Mouse (Mus musculus): ENCODE results near the gene Krtdap. TPM values are rescaled to one million over a fixed set of nuclear protein-coding genes. Genes with fewer than 3 reads are reported as not detected.

Gene Krtdap
- polyA plus RNA-seq, 1 experiment from 2014 or later: 12,744 TPM

DNA sequence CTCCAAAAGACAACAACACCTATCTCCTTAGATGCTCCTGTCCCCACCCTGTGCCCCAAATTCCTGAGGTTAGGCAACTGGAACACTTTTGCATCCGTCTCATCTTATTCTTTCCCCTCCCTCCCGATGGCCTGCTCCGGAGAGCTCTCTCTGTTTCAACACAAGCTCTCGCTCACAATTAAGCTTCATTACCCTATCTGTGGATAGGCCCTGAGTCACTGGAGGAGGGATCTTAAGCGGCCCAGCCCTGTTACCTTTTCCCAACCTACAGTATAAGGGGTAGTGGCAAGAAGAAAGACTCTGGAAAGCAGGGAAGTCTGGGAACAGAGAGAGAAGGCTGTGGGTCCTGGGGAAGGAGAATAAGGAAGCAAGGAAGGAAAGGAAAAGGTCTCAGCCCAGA, 24.2 kb upstream of the Krtdap start, which contains the start of gene Dmkn:
Gene Dmkn, plus strand, starts transcription at position 301 of the 400 bp plus-strand sequence.
- no peaks in the 10 kb centered on the region for H3K36me3 ChIP-seq (ENCODE audit: control insufficient read depth, insufficient read depth, low read length)
- no peaks in the 10 kb centered on the region for H3K27me3 ChIP-seq (ENCODE audit: control insufficient read depth, insufficient read depth, low read length)
- H3K9ac ChIP-seq (ENCODE audit: low read length): no peak within 1 kb of the TSS
- 31% methylated on average over 5 of the region's 5 CpGs for WGBS
- no peak within 1 kb of the TSS for H3K4me3 ChIP-seq (ENCODE audit: low read depth, low read length)
- H3K4me1 ChIP-seq (replicated peaks; ENCODE audit: control insufficient read depth, insufficient read depth): no peaks in the 10 kb centered on the region; the same call in 1 of the 2 replicates
- peak; percentile 36 for DNase-seq (ENCODE audit: low spot score)
- H3K9me3 ChIP-seq (ENCODE audit: control insufficient read depth, low read length): no peaks in the 10 kb centered on the region
- H3K27ac ChIP-seq (replicated peaks): peak within 1 kb of the TSS; percentile 56
- H3K4me2 ChIP-seq (replicated peaks; ENCODE audit: low read depth): no peak within 1 kb of the TSS
- ATAC-seq (ENCODE audit: low FRiP score, low TSS enrichment): peak; percentile 56; the same call in 1 of the 2 replicates
- no peak for TF ChIP-seq CTCF (IDR thresholded peaks at IDR 0.05; ENCODE audit: low read depth)
- no peak for TF ChIP-seq EP300 (optimal IDR thresholded peaks at IDR 0.05)

DNA sequence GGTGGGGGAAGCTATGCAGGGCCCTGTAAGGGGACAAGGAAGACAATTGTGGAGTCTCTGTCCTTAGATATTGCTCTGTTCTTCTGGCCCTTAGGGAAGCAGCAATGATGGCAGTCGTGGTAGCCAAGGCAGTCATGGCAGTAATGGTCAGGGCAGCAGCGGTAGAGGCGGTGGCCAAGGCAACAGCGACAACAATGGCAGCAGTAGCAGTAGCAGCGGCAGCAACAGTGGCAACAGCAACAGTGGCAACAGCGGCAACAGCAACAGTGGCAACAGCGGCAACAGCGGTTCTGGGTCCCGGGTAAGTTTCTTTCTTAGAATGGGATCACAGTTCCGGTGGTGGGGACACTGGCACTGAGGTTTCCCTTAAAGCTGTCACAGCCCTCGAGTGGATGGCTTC, 22.5 kb upstream of the Krtdap start:
- no peak overlapping the region for H3K27ac ChIP-seq (replicated peaks)
- ATAC-seq (ENCODE audit: low FRiP score, low TSS enrichment) (no peak), DNase-seq (ENCODE audit: low spot score) (no peak)
- H3K4me1 ChIP-seq (replicated peaks; ENCODE audit: control insufficient read depth, insufficient read depth): no peaks in the 10 kb centered on the region; the same call in 1 of the 2 replicates
- TF ChIP-seq CTCF (IDR thresholded peaks at IDR 0.05; ENCODE audit: low read depth) (no peak), EP300 (optimal IDR thresholded peaks at IDR 0.05) (no peak)
- no peaks in the 10 kb centered on the region for H3K27me3 ChIP-seq (ENCODE audit: control insufficient read depth, insufficient read depth, low read length)
- peak overlapping the region; percentile 2; the same call in 1 of the 2 replicates for H3K4me3 ChIP-seq (ENCODE audit: low read depth, low read length)
- no peaks in the 10 kb centered on the region for H3K9me3 ChIP-seq (ENCODE audit: control insufficient read depth, low read length)
- 47% methylated on average over 11 of the region's 11 CpGs for WGBS
- H3K36me3 ChIP-seq (ENCODE audit: control insufficient read depth, insufficient read depth, low read length): no peaks in the 10 kb centered on the region
- no peak overlapping the region for H3K9ac ChIP-seq (ENCODE audit: low read length)
- 0 out of 2 replicates have a peak overlapping the region, but pooled peaks have one; percentile 8 for H3K4me2 ChIP-seq (replicated peaks; ENCODE audit: low read depth)

DNA sequence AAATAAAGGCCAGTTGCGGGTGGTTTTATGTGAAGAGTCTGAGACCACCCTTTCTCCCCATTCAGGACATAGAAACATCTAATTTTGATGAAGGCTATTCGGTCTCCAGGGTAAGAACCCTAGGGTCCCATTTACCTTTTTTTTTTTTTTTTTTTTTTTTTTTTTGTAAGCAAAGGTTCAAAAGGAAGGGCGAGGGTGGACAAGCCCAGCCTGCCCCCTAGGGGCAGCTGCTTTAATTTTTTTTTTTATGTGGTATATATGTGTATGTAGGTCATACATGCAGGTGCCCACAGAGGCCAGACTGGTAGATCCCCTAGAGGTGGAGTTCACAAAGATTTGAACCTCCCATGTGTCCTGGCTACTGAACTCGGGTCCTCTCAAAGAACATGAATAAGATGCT, 21.3 kb upstream of the Krtdap start:
- DNase-seq (ENCODE audit: low spot score) (no peak), ATAC-seq (ENCODE audit: low FRiP score, low TSS enrichment) (no peak)
- Histone ChIP-seq H3K4me3 (ENCODE audit: low read depth, low read length) (no peak overlapping the region), H3K9me3 (ENCODE audit: control insufficient read depth, low read length) (no peaks in the 10 kb centered on the region), H3K27me3 (ENCODE audit: control insufficient read depth, insufficient read depth, low read length) (no peaks in the 10 kb centered on the region), H3K27ac (replicated peaks) (no peak overlapping the region), H3K9ac (ENCODE audit: low read length) (no peak overlapping the region), H3K36me3 (ENCODE audit: control insufficient read depth, insufficient read depth, low read length) (no peaks in the 10 kb centered on the region), H3K4me1 (replicated peaks; ENCODE audit: control insufficient read depth, insufficient read depth) (no peaks in the 10 kb centered on the region), H3K4me2 (replicated peaks; ENCODE audit: low read depth) (no peak overlapping the region)
- WGBS: 86% methylated on average over 4 of the region's 4 CpGs
- peak; percentile 23 for TF ChIP-seq CTCF (IDR thresholded peaks at IDR 0.05; ENCODE audit: low read depth)
- no peak for TF ChIP-seq EP300 (optimal IDR thresholded peaks at IDR 0.05)

GRCm38 (mm10) chr7:30769236-30769635, 18.5 kb upstream of the Krtdap start:
- H3K4me3 ChIP-seq (ENCODE audit: low read depth, low read length): no peak overlapping the region
- ATAC-seq (ENCODE audit: low FRiP score, low TSS enrichment): peak; percentile 70
- WGBS: 25% methylated on average over 9 of the region's 9 CpGs
- peak overlapping the region; percentile 35; the same call in 1 of the 2 replicates for H3K27ac ChIP-seq (replicated peaks)
- H3K9me3 ChIP-seq (ENCODE audit: control insufficient read depth, low read length): no peaks in the 10 kb centered on the region
- no peak for TF ChIP-seq EP300 (optimal IDR thresholded peaks at IDR 0.05)
- TF ChIP-seq CTCF (IDR thresholded peaks at IDR 0.05; ENCODE audit: low read depth): no peak
- DNase-seq (ENCODE audit: low spot score): peak; percentile 74
- H3K27me3 ChIP-seq (ENCODE audit: control insufficient read depth, insufficient read depth, low read length): no peaks in the 10 kb centered on the region
- no peak overlapping the region for H3K4me2 ChIP-seq (replicated peaks; ENCODE audit: low read depth)
- no peaks in the 10 kb centered on the region for H3K4me1 ChIP-seq (replicated peaks; ENCODE audit: control insufficient read depth, insufficient read depth)
- no peaks in the 10 kb centered on the region for H3K36me3 ChIP-seq (ENCODE audit: control insufficient read depth, insufficient read depth, low read length)
- H3K9ac ChIP-seq (ENCODE audit: low read length): no peak overlapping the region

DNA sequence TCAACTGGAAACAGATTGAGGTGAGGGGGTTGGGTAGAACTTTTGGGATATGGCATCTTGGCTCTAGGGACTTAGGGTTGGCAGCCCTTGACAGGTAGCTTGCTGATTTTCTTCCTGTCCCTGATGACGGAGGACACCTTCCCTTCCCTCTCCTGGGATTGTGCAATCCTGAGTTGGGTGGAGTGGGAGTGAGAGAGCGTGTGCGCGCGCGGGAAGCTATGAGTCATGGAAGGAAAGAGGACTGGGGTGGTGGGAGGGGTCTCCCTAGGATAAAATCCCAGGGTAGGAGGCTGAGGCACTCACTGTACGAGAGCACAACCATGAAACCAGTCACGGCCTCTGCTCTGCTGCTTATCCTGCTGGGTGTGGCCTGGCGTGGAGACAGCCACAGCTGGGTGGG, 11.6 kb upstream of the Krtdap start:
- TF ChIP-seq CTCF (IDR thresholded peaks at IDR 0.05; ENCODE audit: low read depth) (no peak), EP300 (optimal IDR thresholded peaks at IDR 0.05) (no peak)
- peak; percentile 64 for ATAC-seq (ENCODE audit: low FRiP score, low TSS enrichment)
- 49% methylated on average over 9 of the region's 9 CpGs for WGBS

DNA sequence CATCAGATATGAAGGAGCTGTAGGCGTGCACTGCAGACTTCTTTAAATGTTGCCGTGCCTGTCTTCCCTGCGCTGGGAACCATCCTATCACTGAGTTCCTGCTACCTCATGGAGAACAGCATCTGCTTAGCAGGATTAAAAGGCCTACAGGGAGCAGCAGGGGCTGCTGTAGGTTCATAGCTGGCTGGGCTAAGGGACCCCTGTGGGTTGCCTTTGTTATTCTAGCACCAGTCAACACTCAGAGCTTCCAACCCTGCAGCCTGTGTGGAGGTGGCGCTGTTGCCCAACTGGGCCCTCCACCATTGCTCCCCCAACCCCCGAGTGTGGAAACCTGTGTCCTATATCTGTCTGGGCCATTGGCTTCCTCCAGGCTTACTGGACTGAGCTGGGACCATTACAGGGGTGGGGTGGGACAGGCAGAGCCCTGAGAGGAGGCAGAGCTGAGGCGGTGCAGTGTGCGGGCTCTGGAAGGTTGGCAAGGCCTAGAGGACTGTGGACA, 10.6 kb upstream of the Krtdap start:
- DNase-seq (ENCODE audit: low spot score): no peak

More for the DNA sequence above, 11.6 kb upstream of the Krtdap start:
- Histone ChIP-seq H3K27me3 (ENCODE audit: control insufficient read depth, insufficient read depth, low read length) (no peaks in the 10 kb centered on the region), H3K4me1 (replicated peaks; ENCODE audit: control insufficient read depth, insufficient read depth) (no peaks in the 10 kb centered on the region), H3K4me2 (replicated peaks; ENCODE audit: low read depth) (no peak overlapping the region), H3K36me3 (ENCODE audit: control insufficient read depth, insufficient read depth, low read length) (no peaks in the 10 kb centered on the region), H3K9ac (ENCODE audit: low read length) (no peak overlapping the region), H3K9me3 (ENCODE audit: control insufficient read depth, low read length) (no peaks in the 10 kb centered on the region), H3K4me3 (ENCODE audit: low read depth, low read length) (peak overlapping the region; percentile 12), H3K27ac (replicated peaks) (peak overlapping the region; percentile 65; the same call in 1 of the 2 replicates)
- DNase-seq (ENCODE audit: low spot score): peak; percentile 54

More for the DNA sequence above, 10.6 kb upstream of the Krtdap start:
- 60% methylated on average over 7 of the region's 7 CpGs for WGBS
- Histone ChIP-seq H3K4me1 (replicated peaks; ENCODE audit: control insufficient read depth, insufficient read depth) (no peaks in the 10 kb centered on the region), H3K9me3 (ENCODE audit: control insufficient read depth, low read length) (no peaks in the 10 kb centered on the region), H3K4me3 (ENCODE audit: low read depth, low read length) (0 out of 2 replicates have a peak overlapping the region, but pooled peaks have one; percentile 6), H3K27me3 (ENCODE audit: control insufficient read depth, insufficient read depth, low read length) (no peaks in the 10 kb centered on the region), H3K4me2 (replicated peaks; ENCODE audit: low read depth) (peak overlapping the region; percentile 27; the same call in 1 of the 2 replicates), H3K9ac (ENCODE audit: low read length) (no peak overlapping the region), H3K36me3 (ENCODE audit: control insufficient read depth, insufficient read depth, low read length) (no peaks in the 10 kb centered on the region), H3K27ac (replicated peaks) (no peak overlapping the region)
- no peak for ATAC-seq (ENCODE audit: low FRiP score, low TSS enrichment)
- TF ChIP-seq EP300 (optimal IDR thresholded peaks at IDR 0.05) (no peak), CTCF (IDR thresholded peaks at IDR 0.05; ENCODE audit: low read depth) (no peak)

Data from stomach, postnatal 0 days (tissue).